Mouse (Mus musculus) stomach, embryonic 14.5 days (tissue): ENCODE measurements around the gene Syt11. TPM values are rescaled to one million over a fixed set of nuclear protein-coding genes. Genes with fewer than 3 reads are reported as not detected.
"Not testable (repeated sequence)": the region's sequence is repeated elsewhere in the genome, so short reads cannot be mapped to it uniquely, and the experiment has no call there.

Experiments
- ATAC-seq: fragments of 200-750 bp; cut with Nextera tagmentation; 2 replicates; pipeline ENCODE4 v1.8.0; 2017; ENCODE audit warnings: low read depth, moderate TSS enrichment; ENCODE audit not compliant: insufficient number of reproducible peaks, insufficient read depth, low FRiP score
- H3K27ac ChIP-seq: fragments of 300-500 bp; sonication (generic); 2 replicates; pipeline ENCODE4 v1.5.1; 2014; ENCODE audit warnings: mild to moderate bottlenecking, low read length, moderate library complexity, mixed read lengths
- H3K27me3 ChIP-seq: fragments of 300-500 bp; sonication (generic); 2 replicates; pipeline ENCODE4 v1.6.1; 2014; ENCODE audit warnings: low read length, control low read depth, mixed read lengths; ENCODE audit not compliant: control insufficient read depth, insufficient read depth
- H3K36me3 ChIP-seq: fragments of 300-500 bp; sonication (generic); 2 replicates; pipeline ENCODE4 v1.6.1; 2014; ENCODE audit warnings: mild to moderate bottlenecking, control low read depth, low read length, moderate library complexity, mixed read lengths; ENCODE audit not compliant: control insufficient read depth, insufficient read depth
- H3K4me1 ChIP-seq: fragments of 300-500 bp; sonication (generic); 2 replicates; pipeline ENCODE4 v1.6.1; 2014; ENCODE audit warnings: low read length, control low read depth, mixed read lengths; ENCODE audit not compliant: control insufficient read depth, insufficient read depth
- H3K4me2 ChIP-seq: fragments of 300-500 bp; sonication (generic); replicated peaks from 2 replicates; pipeline ENCODE4 v1.6.1; 2014; ENCODE audit warnings: low read depth, low read length, control low read depth
- H3K4me3 ChIP-seq: fragments of 300-500 bp; sonication (generic); 2 replicates; pipeline ENCODE4 v1.5.1; 2014; ENCODE audit warnings: low read depth, low read length, control low read depth
- H3K9ac ChIP-seq: fragments of 300-500 bp; sonication (generic); replicated peaks from 2 replicates; pipeline ENCODE4 v1.6.1; 2014; ENCODE audit warnings: low read depth, mild to moderate bottlenecking, control low read depth, low read length, moderate library complexity, mixed read lengths
- H3K9me3 ChIP-seq: fragments of 300-500 bp; sonication (generic); 2 replicates; pipeline ENCODE4 v1.6.1; 2016; ENCODE audit warnings: low read depth, low read length, control low read depth; ENCODE audit not compliant: control insufficient read depth
- WGBS: fragments of 180-500 bp; shearing (Covaris S2); extraction: QIAGEN DNeasy Blood & Tissue Kit; methylation state at CpG from one replicate; pipeline ENCODE4 v1.1.7; 2014; 5-methylcytosine and 5-hydroxymethylcytosine counted together
- polyA plus RNA-seq: library from polyadenylated mRNA; unstranded; fragments of >200 nt; fragmentation: Nextera tagmentation; extraction: Ambion mirVana; gene quantifications from 2 replicates; pipeline ENCODE4 v1.2.1, GENCODE M21; 2014

Syt11 gene
- polyA plus RNA-seq, 1 experiment from 2014 or later: 29.3 TPM

GRCm38 (mm10) chr3:88717198-88717798 is 57.7 kb downstream of the Syt11 start:
- WGBS: 1% methylated on average over 9 of the region's 9 CpGs
- Histone ChIP-seq H3K9me3 (no peaks in the 10 kb centered on the region), H3K4me3 (peak overlapping the region; percentile 73), H3K9ac (peak overlapping the region; percentile 69), H3K36me3 (peaks cover 36% of the 10 kb centered on the region), H3K27me3 (no peaks in the 10 kb centered on the region), H3K4me1 (peaks cover 11% of the 10 kb centered on the region), H3K27ac (peak overlapping the region; percentile 82), H3K4me2 (peak overlapping the region; percentile 76)
- ATAC-seq: peak; percentile 65; the same call in 1 of the 2 replicates

- peak; percentile 94 for ATAC-seq
- peak within 1 kb of the TSS; percentile 82 for H3K27ac ChIP-seq
- no peaks in the 10 kb centered on the region for H3K27me3 ChIP-seq
- H3K9me3 ChIP-seq: no peaks in the 10 kb centered on the region
- H3K4me3 ChIP-seq: peak within 1 kb of the TSS; percentile 73
- peaks cover 43% of the 10 kb centered on the region for H3K36me3 ChIP-seq
- peak within 1 kb of the TSS; percentile 69 for H3K9ac ChIP-seq
- H3K4me1 ChIP-seq: peaks cover 11% of the 10 kb centered on the region
- H3K4me2 ChIP-seq: peak within 1 kb of the TSS; percentile 76
- 2% methylated on average over 27 of the region's 27 CpGs for WGBS
Observed at GRCm38 (mm10) chr3:88716399-88717197, 58.4 kb downstream of the Syt11 start, which contains the start of gene Rit1. Gene Rit1, plus strand, starts transcription at chr3:88716838.

DNA sequence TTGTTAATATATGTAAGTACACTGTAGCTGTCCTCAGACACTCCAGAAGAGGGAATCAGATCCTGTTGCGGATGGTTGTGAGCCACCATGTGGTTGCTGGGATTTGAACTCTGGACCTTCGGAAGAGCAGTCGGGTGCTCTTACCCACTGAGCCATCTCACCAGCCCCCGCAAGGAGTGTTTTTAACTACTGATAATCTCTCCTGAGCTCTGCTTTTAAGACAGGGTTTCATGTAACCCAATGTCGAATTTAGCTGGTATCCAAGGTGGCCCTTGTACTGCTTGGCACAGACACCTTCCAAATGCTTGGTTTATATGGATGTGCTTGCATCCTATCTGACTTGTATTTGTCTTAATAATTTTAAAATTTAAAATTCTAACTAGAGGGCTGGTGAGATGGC is 59.2 kb downstream of the Syt11 start:
- Histone ChIP-seq H3K4me1 (peaks cover 11% of the 10 kb centered on the region), H3K36me3 (peaks cover 45% of the 10 kb centered on the region)
- H3K27me3 ChIP-seq, H3K9me3 ChIP-seq, ATAC-seq, H3K9ac ChIP-seq, H3K4me3 ChIP-seq, H3K27ac ChIP-seq, H3K4me2 ChIP-seq: not testable (repeated sequence)
- WGBS: 83% methylated on average over 5 of the region's 5 CpGs

DNA sequence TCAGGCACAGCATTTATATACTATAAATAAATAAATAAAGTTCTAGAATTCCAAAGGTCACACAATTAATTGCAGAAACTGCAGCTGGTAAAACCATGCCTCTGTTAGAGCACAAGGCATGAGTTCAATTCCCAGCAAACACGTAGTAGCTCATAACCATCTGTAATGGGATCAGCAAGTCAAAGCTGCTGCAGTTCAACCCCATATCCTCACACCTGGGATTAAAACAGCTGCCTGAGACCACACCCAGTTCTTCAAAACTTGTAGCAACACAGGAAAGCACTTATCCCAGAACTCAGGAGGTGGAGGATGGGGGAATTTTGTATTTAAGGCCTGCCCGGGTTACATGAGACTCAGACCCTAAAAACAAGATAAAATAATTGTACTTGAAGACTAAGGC is 60.2 kb downstream of the Syt11 start:
- ATAC-seq: no peak
- H3K4me1 ChIP-seq: peaks cover 11% of the 10 kb centered on the region
- H3K36me3 ChIP-seq: peaks cover 50% of the 10 kb centered on the region
- H3K4me2 ChIP-seq: no peak overlapping the region
- 75% methylated on average over 2 of the region's 2 CpGs for WGBS
- H3K9ac ChIP-seq: no peak overlapping the region
- H3K27me3 ChIP-seq: no peaks in the 10 kb centered on the region
- H3K4me3 ChIP-seq: no peak overlapping the region
- no peak overlapping the region for H3K27ac ChIP-seq
- no peaks in the 10 kb centered on the region for H3K9me3 ChIP-seq

- Histone ChIP-seq H3K36me3 (peaks cover 51% of the 10 kb centered on the region), H3K9ac (no peak overlapping the region), H3K27ac (no peak overlapping the region), H3K4me3 (no peak overlapping the region), H3K9me3 (no peaks in the 10 kb centered on the region), H3K4me1 (peaks cover 8% of the 10 kb centered on the region), H3K4me2 (no peak overlapping the region), H3K27me3 (no peaks in the 10 kb centered on the region)
- WGBS: 88% methylated on average over 4 of the region's 4 CpGs
- ATAC-seq: no peak
Observed at GRCm38 (mm10) chr3:88713709-88714108, 61.3 kb downstream of the Syt11 start.

- H3K9ac ChIP-seq: no peak overlapping the region
- H3K36me3 ChIP-seq: peaks cover 91% of the 10 kb centered on the region
- H3K4me1 ChIP-seq: no peaks in the 10 kb centered on the region
- no peaks in the 10 kb centered on the region for H3K9me3 ChIP-seq
- H3K4me3 ChIP-seq: no peak overlapping the region
- 54% methylated on average over 3 of the region's 3 CpGs for WGBS
- no peaks in the 10 kb centered on the region for H3K27me3 ChIP-seq
- H3K4me2 ChIP-seq: no peak overlapping the region
- H3K27ac ChIP-seq: no peak overlapping the region
- no peak for ATAC-seq
Observed at GRCm38 (mm10) chr3:88701222-88701621, 73.7 kb downstream of the Syt11 start.

DNA sequence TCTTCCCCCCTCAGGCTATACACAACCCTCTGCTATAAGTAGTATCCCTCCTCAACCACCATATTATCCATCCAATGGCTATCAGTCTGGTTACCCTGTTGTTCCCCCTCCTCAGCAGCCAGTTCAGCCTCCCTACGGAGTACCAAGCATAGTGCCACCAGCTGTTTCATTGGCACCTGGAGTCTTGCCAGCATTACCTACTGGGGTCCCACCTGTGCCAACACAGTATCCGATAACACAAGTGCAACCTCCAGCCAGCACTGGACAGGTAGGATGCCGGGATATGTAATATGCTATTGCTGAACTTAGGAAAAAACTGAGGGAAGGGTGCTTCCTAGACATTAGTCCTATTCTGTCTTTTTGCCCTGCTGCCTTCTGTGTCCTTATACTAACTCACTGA is 74.7 kb downstream of the Syt11 start:
- Histone ChIP-seq H3K9ac (no peak overlapping the region), H3K4me3 (no peak overlapping the region), H3K36me3 (peaks cover 94% of the 10 kb centered on the region), H3K27ac (no peak overlapping the region), H3K4me1 (no peaks in the 10 kb centered on the region), H3K4me2 (no peak overlapping the region), H3K9me3 (no peaks in the 10 kb centered on the region), H3K27me3 (no peaks in the 10 kb centered on the region)
- WGBS: 86% methylated on average over 3 of the region's 3 CpGs
- ATAC-seq: no peak

- Histone ChIP-seq H3K27ac (no peak overlapping the region), H3K4me2 (no peak overlapping the region), H3K4me1 (no peaks in the 10 kb centered on the region), H3K9me3 (no peaks in the 10 kb centered on the region), H3K4me3 (no peak overlapping the region), H3K36me3 (peaks cover 94% of the 10 kb centered on the region), H3K9ac (no peak overlapping the region), H3K27me3 (no peaks in the 10 kb centered on the region)
- ATAC-seq: no peak
- 93% methylated on average over 6 of the region's 6 CpGs for WGBS
Observed at GRCm38 (mm10) chr3:88698834-88699233, 76.1 kb downstream of the Syt11 start.
